Mouse (Mus musculus) heart, embryonic 12.5 days (tissue): ENCODE results near the gene Gm20388. TPM values are rescaled to one million over a fixed set of nuclear protein-coding genes. Genes with fewer than 3 reads are reported as not detected.
"Not testable (repeated sequence)": the region's sequence is repeated elsewhere in the genome, so short reads cannot be mapped to it uniquely, and the experiment has no call there.

ENCODE experiments used
- ATAC-seq: fragments of 200-750 bp; cut with Nextera tagmentation; 2 replicates; pipeline ENCODE4 v1.8.0; 2017; ENCODE audit warnings: moderate TSS enrichment, moderate library complexity; ENCODE audit not compliant: insufficient number of reproducible peaks, low FRiP score
- H3K27ac ChIP-seq: fragments of 300-500 bp; sonication (generic); 2 replicates; pipeline ENCODE4 v1.5.1; 2016; ENCODE audit warnings: mild to moderate bottlenecking, moderate library complexity; ENCODE audit not compliant: poor library complexity, severe bottlenecking
- H3K27me3 ChIP-seq: fragments of 300-500 bp; sonication (generic); replicated peaks from 2 replicates; pipeline ENCODE4 v1.6.1; 2016; ENCODE audit warnings: mild to moderate bottlenecking, moderate library complexity
- H3K36me3 ChIP-seq: fragments of 300-500 bp; sonication (generic); 2 replicates; pipeline ENCODE4 v1.6.1; 2016; ENCODE audit warnings: mild to moderate bottlenecking, moderate library complexity
- H3K4me1 ChIP-seq: fragments of 300-500 bp; sonication (generic); replicated peaks from 2 replicates; pipeline ENCODE4 v1.6.1; 2016; ENCODE audit warnings: mild to moderate bottlenecking
- H3K4me2 ChIP-seq: fragments of 300-500 bp; sonication (generic); 2 replicates; pipeline ENCODE4 v1.6.1; 2016; ENCODE audit warnings: mild to moderate bottlenecking, moderate library complexity
- H3K4me3 ChIP-seq: fragments of 300-500 bp; sonication (generic); 2 replicates; pipeline ENCODE4 v1.5.1; 2016; ENCODE audit warnings: mild to moderate bottlenecking
- H3K9ac ChIP-seq: fragments of 300-500 bp; sonication (generic); 2 replicates; pipeline ENCODE4 v1.6.1; 2016; ENCODE audit warnings: mild to moderate bottlenecking, moderate library complexity
- H3K9me3 ChIP-seq: fragments of 300-500 bp; sonication (generic); replicated peaks from 2 replicates; pipeline ENCODE4 v1.6.1; 2016; ENCODE audit warnings: mild to moderate bottlenecking, moderate library complexity
- WGBS: fragments of 180-500 bp; shearing (Covaris S2); methylation state at CpG from one replicate; pipeline ENCODE4 v1.1.7; 2016; 5-methylcytosine and 5-hydroxymethylcytosine counted together
- polyA plus RNA-seq: library from polyadenylated mRNA; unstranded; fragments of >200 nt; fragmentation: Nextera tagmentation; extraction: Ambion mirVana; gene quantifications from 2 replicates; pipeline ENCODE4 v1.2.1, GENCODE M21; 2016

The Gm20388 gene
- polyA plus RNA-seq, 1 experiment from 2014 or later, result not detected

- Histone ChIP-seq H3K27ac (no peak overlapping the region), H3K9ac (no peak overlapping the region), H3K9me3 (no peaks in the 10 kb centered on the region), H3K4me1 (peaks cover 56% of the 10 kb centered on the region), H3K4me3 (no peak overlapping the region), H3K36me3 (peaks cover 10% of the 10 kb centered on the region), H3K27me3 (peaks cover 36% of the 10 kb centered on the region), H3K4me2 (no peak overlapping the region)
- 89% methylated on average over 13 of the region's 13 CpGs for WGBS
- ATAC-seq, result no peak
Measured at GRCm38 (mm10) chr8:123407612-123408011, 3497.0 kb downstream of the Gm20388 start.

DNA sequence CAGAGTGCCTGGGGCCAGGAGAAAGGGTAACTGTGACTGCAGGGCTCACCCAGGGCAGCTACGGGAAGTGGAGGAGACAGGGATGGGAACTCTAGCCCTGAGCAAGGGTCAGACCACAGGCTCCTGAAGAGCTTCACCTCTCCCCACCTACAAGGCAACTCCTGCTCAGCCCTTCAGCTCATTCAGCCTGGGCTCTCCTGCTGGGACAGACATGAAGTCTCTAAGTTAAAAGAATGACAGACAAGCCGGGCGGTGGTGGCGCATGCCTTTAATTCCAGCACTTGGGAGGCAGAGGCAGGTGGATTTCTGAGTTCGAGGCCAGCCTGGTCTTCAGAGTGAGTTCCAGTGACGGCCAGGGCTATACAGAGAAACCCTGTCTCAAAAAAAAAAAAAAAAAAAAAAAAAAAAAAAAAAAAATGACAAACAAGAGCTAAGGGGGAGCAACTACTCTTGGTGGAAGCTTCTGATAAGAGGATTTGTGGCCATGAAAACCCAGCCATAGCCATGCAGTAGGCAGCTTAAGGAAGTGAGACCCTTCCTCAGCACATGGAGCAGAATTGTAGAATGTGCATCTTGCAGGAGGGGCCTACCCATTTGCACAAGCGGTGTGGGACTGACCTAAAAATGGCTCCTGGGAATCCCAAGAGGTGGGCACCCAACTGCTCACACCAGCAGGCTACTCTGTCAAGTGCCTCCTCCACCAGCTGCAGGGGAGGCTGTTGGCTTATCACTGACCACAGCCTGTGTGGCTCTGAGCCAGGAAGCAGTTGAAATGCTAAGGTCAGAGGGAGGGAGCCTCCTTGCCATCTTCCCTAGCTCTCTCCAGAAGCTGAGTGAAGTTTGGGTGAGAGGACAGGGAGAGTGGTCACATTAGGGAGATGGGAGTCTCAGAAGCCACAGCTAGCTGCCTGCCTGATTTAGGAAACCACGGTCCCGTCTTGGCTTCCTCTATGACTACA, 3498.2 kb downstream of the Gm20388 start:
- Histone ChIP-seq H3K27ac (peak overlapping the region; percentile 64), H3K9me3 (no peaks in the 10 kb centered on the region), H3K4me2 (peak overlapping the region; percentile 12), H3K36me3 (no peaks in the 10 kb centered on the region), H3K9ac (no peak overlapping the region), H3K4me3 (no peak overlapping the region), H3K27me3 (peaks cover 49% of the 10 kb centered on the region), H3K4me1 (peaks cover 56% of the 10 kb centered on the region)
- 55% methylated on average over 9 of the region's 9 CpGs for WGBS
- no peak for ATAC-seq

DNA sequence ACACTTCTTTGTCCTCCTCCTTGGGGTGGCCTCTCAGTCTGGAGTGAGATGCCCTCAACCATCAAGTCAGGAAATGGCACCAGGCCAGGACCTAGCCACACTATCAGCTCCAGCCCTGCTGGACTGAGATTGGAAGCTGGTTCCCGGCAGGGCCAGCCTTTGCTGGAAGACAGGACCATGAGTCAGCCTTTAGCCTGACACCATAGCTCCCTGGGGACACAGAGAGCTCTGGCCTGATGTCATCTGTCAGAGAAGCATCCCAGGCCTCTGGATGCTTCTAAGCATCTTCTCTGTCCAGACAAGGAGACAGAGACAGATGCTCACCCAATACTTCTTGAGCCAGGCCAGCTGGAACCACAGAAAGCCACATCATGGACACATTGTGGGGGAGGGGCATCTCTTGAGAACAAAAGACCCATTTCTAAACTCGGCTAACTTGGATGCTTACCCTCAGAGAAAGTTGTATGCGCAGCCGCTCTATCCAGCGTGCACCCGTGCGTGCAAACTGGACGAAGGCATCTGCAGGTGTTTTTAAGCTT, 3499.5 kb downstream of the Gm20388 start:
- Histone ChIP-seq H3K36me3 (no peaks in the 10 kb centered on the region), H3K9ac (no peak overlapping the region), H3K4me1 (peaks cover 51% of the 10 kb centered on the region), H3K4me3 (no peak overlapping the region), H3K9me3 (no peaks in the 10 kb centered on the region), H3K27ac (peak overlapping the region; percentile 64), H3K4me2 (peak overlapping the region; percentile 12; the same call in 1 of the 2 replicates), H3K27me3 (peaks cover 55% of the 10 kb centered on the region)
- WGBS, result 62% methylated on average over 8 of the region's 8 CpGs
- ATAC-seq, result peak; percentile 68; the same call in 1 of the 2 replicates

GRCm38 (mm10) chr8:123410788-123411187, 3500.1 kb downstream of the Gm20388 start:
- no peak for ATAC-seq

DNA sequence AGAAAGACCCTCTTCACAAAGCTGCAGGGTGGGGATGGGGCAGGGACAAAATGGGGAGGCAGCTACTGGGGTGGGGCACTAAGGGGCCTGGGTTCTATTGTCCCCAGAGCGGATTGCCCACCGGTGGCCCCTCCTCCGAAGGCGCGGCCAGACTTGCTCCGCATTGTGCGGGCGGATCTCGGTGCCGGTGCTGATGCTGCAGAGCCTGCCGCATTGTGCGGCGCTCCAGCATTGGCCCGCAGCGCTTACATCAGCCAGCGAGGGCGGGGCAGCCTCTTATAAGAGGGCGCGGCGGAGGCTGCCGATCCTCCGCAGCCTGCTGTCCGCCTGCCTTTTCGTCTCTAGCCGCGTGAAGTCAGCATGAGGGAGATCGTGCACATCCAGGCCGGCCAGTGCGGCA, 3500.6 kb downstream of the Gm20388 start, which contains the start of gene Tubb3:
Gene Tubb3, plus strand, starts transcription at position 179 of the 400 bp plus-strand sequence.
- Histone ChIP-seq H3K27ac (no peak within 1 kb of the TSS; the same call in 1 of the 2 replicates), H3K4me1 (peaks cover 51% of the 10 kb centered on the region), H3K27me3 (peaks cover 55% of the 10 kb centered on the region), H3K4me2 (peak within 1 kb of the TSS; percentile 65), H3K9me3 (no peaks in the 10 kb centered on the region), H3K9ac (peak within 1 kb of the TSS; percentile 35; the same call in 1 of the 2 replicates), H3K36me3 (no peaks in the 10 kb centered on the region), H3K4me3 (peak within 1 kb of the TSS; percentile 44)
- ATAC-seq, result peak; percentile 54; the same call in 1 of the 2 replicates
- under 1% methylated on average over 29 of the region's 29 CpGs for WGBS

More at GRCm38 (mm10) chr8:123410788-123411187, 3500.1 kb downstream of the Gm20388 start:
- no peaks in the 10 kb centered on the region for H3K9me3 ChIP-seq
- no peaks in the 10 kb centered on the region for H3K36me3 ChIP-seq
- H3K27ac ChIP-seq, result no peak overlapping the region
- no peak overlapping the region for H3K9ac ChIP-seq
- peak overlapping the region; percentile 44 for H3K4me3 ChIP-seq
- peaks cover 51% of the 10 kb centered on the region for H3K4me1 ChIP-seq
- H3K4me2 ChIP-seq, result peak overlapping the region; percentile 65
- 14% methylated on average over 11 of the region's 11 CpGs for WGBS
- H3K27me3 ChIP-seq, result peaks cover 55% of the 10 kb centered on the region

DNA sequence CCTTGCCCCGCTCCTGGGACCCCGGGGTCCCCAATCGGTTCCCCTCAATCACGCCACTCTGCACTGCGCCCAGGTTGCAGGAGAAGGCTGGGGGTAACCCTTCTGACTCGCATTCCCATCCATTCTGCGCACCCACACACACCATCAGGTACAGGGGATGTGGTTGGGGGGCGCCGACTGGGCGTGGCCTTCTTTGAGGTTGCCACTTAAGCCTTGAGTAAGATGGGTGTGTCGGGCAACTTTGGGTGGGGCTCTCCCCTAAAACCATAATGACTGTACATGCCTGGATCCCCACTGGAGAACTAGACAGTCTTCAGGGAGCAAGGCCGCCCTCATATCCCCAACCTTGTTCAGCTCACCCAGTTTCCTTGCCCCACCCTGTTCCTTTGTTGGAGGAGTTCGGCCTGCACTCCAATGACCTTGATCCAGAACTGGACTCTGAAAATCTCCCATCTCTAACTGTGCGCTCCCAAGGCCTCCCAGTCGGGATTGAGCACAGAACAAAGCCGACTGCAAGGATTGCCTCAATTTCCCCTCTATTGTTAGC, 3501.2 kb downstream of the Gm20388 start:
- Histone ChIP-seq H3K27me3 (peaks cover 55% of the 10 kb centered on the region), H3K36me3 (no peaks in the 10 kb centered on the region), H3K9me3 (no peaks in the 10 kb centered on the region), H3K9ac (peak overlapping the region; percentile 35; the same call in 1 of the 2 replicates), H3K4me3 (peak overlapping the region; percentile 44), H3K4me2 (peak overlapping the region; percentile 65), H3K4me1 (peaks cover 51% of the 10 kb centered on the region), H3K27ac (no peak overlapping the region)
- ATAC-seq, result no peak
- 9% methylated on average over 16 of the region's 16 CpGs for WGBS

DNA sequence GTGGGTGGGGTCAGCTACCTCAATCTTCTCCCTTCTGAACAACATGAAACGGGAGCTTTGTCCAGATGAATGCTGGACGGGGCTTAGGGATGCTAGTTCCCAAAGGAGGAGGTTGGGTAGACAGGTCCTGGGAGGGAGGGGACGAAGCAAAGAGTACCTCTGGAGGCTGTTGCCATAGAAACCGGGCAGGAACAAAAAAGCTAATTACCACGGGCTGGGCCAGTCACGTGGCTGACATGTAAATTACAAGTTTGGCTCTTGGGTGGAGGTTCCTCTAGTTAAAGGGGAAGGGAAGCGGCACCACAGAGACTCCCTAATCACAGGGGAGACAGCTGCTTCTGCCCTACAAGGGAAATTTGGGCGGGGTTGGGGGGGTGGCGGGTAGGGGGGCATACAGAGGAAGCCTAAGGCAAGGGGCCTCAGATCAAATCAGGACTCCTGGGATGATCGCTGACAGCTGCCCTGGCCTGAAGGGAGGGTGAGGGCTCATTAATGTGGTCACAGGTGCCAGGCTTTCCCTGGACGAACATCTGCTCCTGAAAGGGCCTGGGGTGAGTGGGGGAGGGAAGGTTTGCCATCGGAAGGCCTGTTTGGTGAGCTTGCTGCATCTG, 3502.0 kb downstream of the Gm20388 start:
- H3K9me3 ChIP-seq, result no peaks in the 10 kb centered on the region
- 0 out of 2 replicates have a peak overlapping the region, but pooled peaks have one; percentile 44 for H3K4me3 ChIP-seq
- no peak overlapping the region for H3K27ac ChIP-seq
- no peaks in the 10 kb centered on the region for H3K36me3 ChIP-seq
- WGBS, result 2% methylated on average over 12 of the region's 12 CpGs
- no peak overlapping the region for H3K9ac ChIP-seq
- peak overlapping the region; percentile 27 for H3K4me2 ChIP-seq
- ATAC-seq, result no peak
- peaks cover 46% of the 10 kb centered on the region for H3K4me1 ChIP-seq
- H3K27me3 ChIP-seq, result peaks cover 52% of the 10 kb centered on the region

GRCm38 (mm10) chr8:123414255-123414654, 3503.6 kb downstream of the Gm20388 start:
- Histone ChIP-seq H3K4me3 (no peak overlapping the region), H3K27ac (no peak overlapping the region), H3K9me3 (no peaks in the 10 kb centered on the region), H3K27me3 (peaks cover 45% of the 10 kb centered on the region), H3K9ac (no peak overlapping the region), H3K4me1 (peaks cover 32% of the 10 kb centered on the region), H3K36me3 (no peaks in the 10 kb centered on the region), H3K4me2 (no peak overlapping the region)
- 7% methylated on average over 9 of the region's 9 CpGs for WGBS
- no peak for ATAC-seq

DNA sequence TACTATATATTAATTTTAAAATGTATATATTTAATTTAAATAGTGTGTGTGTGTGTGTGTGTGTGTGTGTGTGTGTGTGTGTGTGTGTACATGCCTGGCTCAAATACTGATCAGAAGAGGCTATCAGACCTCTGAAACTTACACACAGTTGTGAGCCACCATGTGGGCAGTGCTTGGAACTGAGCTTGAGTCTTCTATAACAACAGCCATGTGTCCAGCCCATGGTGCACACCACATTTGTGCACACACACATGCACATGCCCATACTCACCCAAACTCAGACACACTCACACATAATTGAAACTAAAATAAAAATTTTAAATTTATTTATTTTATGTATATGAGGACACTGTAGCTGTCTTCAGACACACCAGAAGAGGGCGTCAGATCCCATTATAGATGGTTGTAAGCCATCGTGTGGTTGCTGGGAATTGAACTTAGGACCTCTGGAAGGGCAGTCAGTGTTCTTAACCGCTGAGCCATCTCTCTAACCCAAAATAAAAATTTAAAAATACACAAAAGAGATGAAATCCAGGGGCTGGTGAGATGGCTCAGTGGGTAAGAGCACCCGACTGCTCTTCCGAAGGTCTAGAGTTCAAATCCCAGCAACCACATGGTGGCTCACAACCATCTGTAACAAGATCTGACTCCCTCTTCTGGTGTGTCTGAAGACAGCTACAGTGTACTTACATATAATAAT, 3504.5 kb downstream of the Gm20388 start:
- peaks cover 23% of the 10 kb centered on the region for H3K4me1 ChIP-seq
- 78% methylated on average over 5 of the region's 5 CpGs for WGBS
- not testable (repeated sequence) for H3K27ac ChIP-seq, H3K4me2 ChIP-seq, H3K36me3 ChIP-seq, ATAC-seq, H3K9me3 ChIP-seq, H3K4me3 ChIP-seq, H3K9ac ChIP-seq
- H3K27me3 ChIP-seq, result peaks cover 45% of the 10 kb centered on the region
